Mouse (Mus musculus): ENCODE data around the gene H2-M1. TPM values are rescaled to one million over a fixed set of nuclear protein-coding genes. Genes with fewer than 3 reads are reported as not detected.

Gene H2-M1
- total RNA-seq (2015) (not detected in 2 replicates), total RNA-seq (2017) (not detected in 2 replicates)

GRCm38 (mm10) chr17:36672119-36672518, at the start of gene H2-M1:
H2-M1 (minus strand) TSS chr17:36672219.
- ATAC-seq (ENCODE audit: poor library complexity, severe bottlenecking) = no peak

GRCm38 (mm10) chr17:36697693-36698092, 25.7 kb upstream of the H2-M1 start:
- no peak for ATAC-seq (ENCODE audit: poor library complexity, severe bottlenecking)

GRCm38 (mm10) chr17:36642566-36642965, 29.5 kb downstream of the H2-M1 start, which contains the start of gene H2-M9:
H2-M9 (minus strand) TSS chr17:36642666.
- ATAC-seq (ENCODE audit: poor library complexity, severe bottlenecking) = no peak

Other genes starting within 250 kb of the H2-M1 start
- not detected in 2 replicates for gene H2-M10.4, start 209.9 kb downstream of the H2-M1 start, total RNA-seq (2015)
- not detected in 2 replicates for gene H2-M10.4, start 209.9 kb downstream of the H2-M1 start, total RNA-seq (2017)
- not detected in 2 replicates for gene H2-M11, start 125.1 kb downstream of the H2-M1 start, total RNA-seq (2015)
- not detected in 2 replicates for gene H2-M11, start 125.1 kb downstream of the H2-M1 start, total RNA-seq (2017)
- gene H2-M9, start 29.6 kb downstream of the H2-M1 start, total RNA-seq (2015) = not detected in 2 replicates
- gene H2-M9, start 29.6 kb downstream of the H2-M1 start, total RNA-seq (2017) = not detected in 2 replicates
- not detected in 2 replicates for gene H2-M10.5, start 100.7 kb upstream of the H2-M1 start, total RNA-seq (2015)
- gene H2-M10.5, start 100.7 kb upstream of the H2-M1 start, total RNA-seq (2017) = not detected in 2 replicates
- gene H2-M10.6, start 140.0 kb upstream of the H2-M1 start, total RNA-seq (2015) = not detected in 2 replicates
- gene H2-M10.6, start 140.0 kb upstream of the H2-M1 start, total RNA-seq (2017) = not detected in 2 replicates
- gene Trim26, start 164.9 kb upstream of the H2-M1 start, total RNA-seq (2015) = 27.4 and 29.0 TPM in 2 replicates
- 19.6 and 24.9 TPM in 2 replicates for gene Trim26, start 164.9 kb upstream of the H2-M1 start, total RNA-seq (2017)
- not detected in 2 replicates for gene Trim15, start 195.0 kb upstream of the H2-M1 start, total RNA-seq (2015)
- gene Trim15, start 195.0 kb upstream of the H2-M1 start, total RNA-seq (2017) = not detected in 2 replicates
- 0.52 and 0.76 TPM in 2 replicates for gene Trim10, start 197.4 kb upstream of the H2-M1 start, total RNA-seq (2015)
- gene Trim10, start 197.4 kb upstream of the H2-M1 start, total RNA-seq (2017) = 1.5 and 3.9 TPM in 2 replicates
- not detected in 2 replicates for gene Trim40, start 217.9 kb upstream of the H2-M1 start, total RNA-seq (2015)
- not detected in 2 replicates for gene Trim40, start 217.9 kb upstream of the H2-M1 start, total RNA-seq (2017)
- gene Trim31, start 225.9 kb upstream of the H2-M1 start, total RNA-seq (2015) = not detected in 2 replicates
- gene Trim31, start 225.9 kb upstream of the H2-M1 start, total RNA-seq (2017) = not detected in 2 replicates